Mouse (Mus musculus): ENCODE measurements around the gene Arpc1a.
"Not testable (repeated sequence)": the region's sequence is repeated elsewhere in the genome, so short reads cannot be mapped to it uniquely, and the experiment has no call there.

Arpc1a gene

GRCm38 (mm10) chr5:145104328-145104727, 20.7 kb downstream of the Arpc1a start:
- no peak for DNase-seq (ENCODE audit: low spot score in 2 of 2)

GRCm38 (mm10) chr5:145105694-145106275, 22.2 kb downstream of the Arpc1a start:
- DNase-seq (ENCODE audit: low spot score in 2 of 2) = no peak

- no peak for DNase-seq (ENCODE audit: low spot score in 2 of 2)
These were observed 26.8 kb downstream of the Arpc1a start for GRCm38 (mm10) chr5:145110401-145110800.

- no peak for DNase-seq (ENCODE audit: low spot score in 2 of 2)
These were observed 28.9 kb downstream of the Arpc1a start for GRCm38 (mm10) chr5:145112566-145112965.

- DNase-seq (ENCODE audit: low spot score in 2 of 2) = no peak
These were observed 29.8 kb downstream of the Arpc1a start for GRCm38 (mm10) chr5:145113416-145113815.

GRCm38 (mm10) chr5:145114071-145114605, 30.5 kb downstream of the Arpc1a start, which contains the start of gene Arpc1b:
Gene Arpc1b (plus strand): TSS chr5:145114215.
- no peak for DNase-seq (ENCODE audit: low spot score in 2 of 2)

- peak in 1 of 2 experiments; percentile 40 for DNase-seq (ENCODE audit: low spot score in 2 of 2)
These were observed 31.2 kb downstream of the Arpc1a start for GRCm38 (mm10) chr5:145114606-145115473.

GRCm38 (mm10) chr5:145115736-145116135, 32.1 kb downstream of the Arpc1a start:
- DNase-seq (ENCODE audit: low spot score in 2 of 2) = no peak

GRCm38 (mm10) chr5:145116316-145116715, 32.7 kb downstream of the Arpc1a start:
- no peak for DNase-seq (ENCODE audit: low spot score in 2 of 2)

GRCm38 (mm10) chr5:145116916-145117315, 33.3 kb downstream of the Arpc1a start:
- peak in 1 of 2 experiments; percentile 55 for DNase-seq (ENCODE audit: low spot score in 2 of 2)

GRCm38 (mm10) chr5:145118005-145118404, 34.4 kb downstream of the Arpc1a start:
- DNase-seq (ENCODE audit: low spot score in 2 of 2) = no peak

- no peak for DNase-seq (ENCODE audit: low spot score in 2 of 2)
These were observed 34.8 kb downstream of the Arpc1a start for GRCm38 (mm10) chr5:145118461-145118860.

GRCm38 (mm10) chr5:145119385-145119784, 35.8 kb downstream of the Arpc1a start:
- no peak for DNase-seq (ENCODE audit: low spot score in 2 of 2)

- no peak for DNase-seq (ENCODE audit: low spot score in 2 of 2)
These were observed 37.3 kb downstream of the Arpc1a start for GRCm38 (mm10) chr5:145120921-145121320.

GRCm38 (mm10) chr5:145123396-145123795, 39.8 kb downstream of the Arpc1a start:
- DNase-seq (ENCODE audit: low spot score in 2 of 2) = no peak

- DNase-seq (ENCODE audit: low spot score in 2 of 2) = no peak
These were observed 43.0 kb downstream of the Arpc1a start for GRCm38 (mm10) chr5:145126580-145126979.

GRCm38 (mm10) chr5:145129124-145129523, 45.5 kb downstream of the Arpc1a start:
- no peak for DNase-seq (ENCODE audit: low spot score in 2 of 2)

GRCm38 (mm10) chr5:145129773-145130172, 46.1 kb downstream of the Arpc1a start:
- DNase-seq (ENCODE audit: low spot score in 2 of 2) = not testable (repeated sequence)

- no peak for DNase-seq (ENCODE audit: low spot score in 2 of 2)
These were observed 46.6 kb downstream of the Arpc1a start for GRCm38 (mm10) chr5:145130191-145130590.

- DNase-seq (ENCODE audit: low spot score in 2 of 2) = no peak
These were observed 47.4 kb downstream of the Arpc1a start for GRCm38 (mm10) chr5:145130995-145131394.

GRCm38 (mm10) chr5:145133275-145133674, 49.6 kb downstream of the Arpc1a start:
- DNase-seq (ENCODE audit: low spot score in 2 of 2) = not testable (repeated sequence)

- no peak for DNase-seq (ENCODE audit: low spot score in 2 of 2)
These were observed 55.2 kb downstream of the Arpc1a start for GRCm38 (mm10) chr5:145138836-145139235.
